Mouse (Mus musculus) G1E (cell line): ENCODE results near the gene Gm49342.

Experiments
- CTCF ChIP-seq: IDR thresholded peaks from 2 replicates; pipeline ENCODE4 v1.5.1; 2012; ENCODE audit warnings: low read depth, low read length, inconsistent platforms, mixed read lengths
- GATA1 ChIP-seq: IDR thresholded peaks from 2 replicates; pipeline ENCODE4 v1.6.1; 2012; ENCODE audit warnings: borderline replicate concordance, low read length, inconsistent platforms, mixed read lengths

- TF ChIP-seq CTCF = no peak
- TF ChIP-seq GATA1 = no peak
These were observed 32.4 kb downstream of the Gm49342 start for GRCm38 (mm10) chr14:50976674-50977073.
